ENCODE assay signal across 15 mouse cellular contexts in genomic region chr6:116278679-116279317, GRCm38 (mm10).
"Had no signal": no experiment of that assay in that cellular context is flagged by ENCODE, and none has a peak within 500 bp of the region (broad histone marks: within the 10 kb centered on the region; RNA-seq: fewer than 3 reads in every experiment).

No protein-coding gene starts in this region.

- DNase-seq: kidney, adult 8-10 months; kidney, postnatal 25 days; lung, adult 2 months; lung, postnatal 4 days; midbrain, embryonic 14.5 days; right cerebral cortex, adult 18-20 months; thymus, adult 18-20 months; thymus, postnatal 14 days had no signal

- H3K27ac ChIP-seq: left cerebral cortex, adult 2 months; limb, embryonic 10.5 days; midbrain, embryonic 10.5 days; neural tube, embryonic 15.5 days had no signal

- H3K9me3 ChIP-seq: limb, embryonic 10.5 days; midbrain, embryonic 10.5 days; neural tube, embryonic 15.5 days had no signal

- H3K4me2 ChIP-seq: neural tube, embryonic 15.5 days had no signal

- H3K4me1 ChIP-seq: limb, embryonic 10.5 days; neural tube, embryonic 15.5 days had no signal

- H3K27me3 ChIP-seq: neural tube, embryonic 15.5 days had no signal

- H3K4me3 ChIP-seq: left cerebral cortex, adult 2 months; limb, embryonic 10.5 days; midbrain, embryonic 10.5 days; myocyte; neural tube, embryonic 15.5 days had no signal

- ATAC-seq: intestine, postnatal 0 days; lung, postnatal 0 days had no signal

- H3K9ac ChIP-seq: neural tube, embryonic 15.5 days had no signal

- H3K36me3 ChIP-seq: neural tube, embryonic 15.5 days had no signal
